Mouse (Mus musculus): Measurements from ENCODE around the gene Zfp618. TPM values are rescaled to one million over a fixed set of nuclear protein-coding genes. Genes with fewer than 3 reads are reported as not detected.

Zfp618 gene
- polyA plus RNA-seq, 1 experiment from 2014 or later: 37.6 TPM

DNA sequence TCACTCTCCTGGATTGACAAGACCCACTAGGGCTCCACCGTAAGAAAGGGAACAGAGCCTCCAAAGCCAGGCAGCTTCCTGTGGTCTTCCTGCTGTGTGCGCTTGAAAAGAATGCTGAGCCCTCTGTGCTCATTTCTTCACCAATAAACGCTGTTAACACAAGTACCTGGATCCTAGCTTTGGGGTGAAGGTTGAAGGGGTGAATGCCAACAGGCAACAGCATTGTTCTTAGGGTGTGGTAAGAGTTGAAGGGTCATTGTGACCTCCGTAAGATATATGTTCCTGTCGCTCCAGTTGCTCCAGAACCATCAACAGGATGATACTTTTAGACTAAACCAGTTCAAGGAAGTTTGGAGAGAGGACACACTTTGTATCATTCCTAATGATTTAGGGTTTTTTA, 189.3 kb downstream of the Zfp618 start, which contains the start of gene Ambp:
Gene Ambp (minus strand): TSS at position 101 of the 400 bp plus-strand sequence.
- H3K9ac ChIP-seq: no peak within 1 kb of the TSS
- peaks cover 3% of the 10 kb centered on the region; the same call in 1 of the 2 replicates for H3K4me1 ChIP-seq
- H3K4me3 ChIP-seq: no peak within 1 kb of the TSS
- H3K4me2 ChIP-seq: no peak within 1 kb of the TSS
- 64% methylated on average over 5 of the region's 5 CpGs for WGBS
- no peak within 1 kb of the TSS for H3K27ac ChIP-seq
- no peaks in the 10 kb centered on the region for H3K27me3 ChIP-seq (replicated peaks)
- no peaks in the 10 kb centered on the region for H3K36me3 ChIP-seq (replicated peaks)
- no peak for ATAC-seq (replicated peaks)
- no peaks in the 10 kb centered on the region for H3K9me3 ChIP-seq

DNA sequence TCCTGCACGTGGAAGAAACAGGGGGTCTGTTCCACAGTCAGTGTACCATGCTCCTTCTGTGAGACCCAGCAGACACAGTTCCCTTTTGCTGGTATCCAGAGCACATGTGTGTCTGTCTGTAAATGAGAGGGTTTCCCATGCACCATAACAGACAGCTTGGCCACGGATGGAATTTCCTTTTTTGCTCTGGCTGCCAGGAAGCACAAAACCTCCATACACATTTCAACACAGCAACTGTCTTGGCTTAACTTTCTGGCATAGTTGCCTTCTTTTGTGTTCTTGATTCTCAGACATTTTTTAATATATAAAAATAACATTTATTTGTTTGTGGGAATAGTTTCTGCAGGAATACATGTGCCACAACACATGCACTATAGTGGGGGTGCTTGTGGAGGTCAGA, 190.2 kb downstream of the Zfp618 start:
- H3K27ac ChIP-seq: no peak overlapping the region
- H3K4me1 ChIP-seq: peaks cover 3% of the 10 kb centered on the region; the same call in 1 of the 2 replicates
- no peaks in the 10 kb centered on the region for H3K9me3 ChIP-seq
- no peaks in the 10 kb centered on the region for H3K36me3 ChIP-seq (replicated peaks)
- no peak overlapping the region for H3K4me2 ChIP-seq
- H3K4me3 ChIP-seq: no peak overlapping the region
- ATAC-seq (replicated peaks): no peak
- H3K9ac ChIP-seq: no peak overlapping the region
- H3K27me3 ChIP-seq (replicated peaks): no peaks in the 10 kb centered on the region
- WGBS: 75% methylated on average over 2 of the region's 2 CpGs

DNA sequence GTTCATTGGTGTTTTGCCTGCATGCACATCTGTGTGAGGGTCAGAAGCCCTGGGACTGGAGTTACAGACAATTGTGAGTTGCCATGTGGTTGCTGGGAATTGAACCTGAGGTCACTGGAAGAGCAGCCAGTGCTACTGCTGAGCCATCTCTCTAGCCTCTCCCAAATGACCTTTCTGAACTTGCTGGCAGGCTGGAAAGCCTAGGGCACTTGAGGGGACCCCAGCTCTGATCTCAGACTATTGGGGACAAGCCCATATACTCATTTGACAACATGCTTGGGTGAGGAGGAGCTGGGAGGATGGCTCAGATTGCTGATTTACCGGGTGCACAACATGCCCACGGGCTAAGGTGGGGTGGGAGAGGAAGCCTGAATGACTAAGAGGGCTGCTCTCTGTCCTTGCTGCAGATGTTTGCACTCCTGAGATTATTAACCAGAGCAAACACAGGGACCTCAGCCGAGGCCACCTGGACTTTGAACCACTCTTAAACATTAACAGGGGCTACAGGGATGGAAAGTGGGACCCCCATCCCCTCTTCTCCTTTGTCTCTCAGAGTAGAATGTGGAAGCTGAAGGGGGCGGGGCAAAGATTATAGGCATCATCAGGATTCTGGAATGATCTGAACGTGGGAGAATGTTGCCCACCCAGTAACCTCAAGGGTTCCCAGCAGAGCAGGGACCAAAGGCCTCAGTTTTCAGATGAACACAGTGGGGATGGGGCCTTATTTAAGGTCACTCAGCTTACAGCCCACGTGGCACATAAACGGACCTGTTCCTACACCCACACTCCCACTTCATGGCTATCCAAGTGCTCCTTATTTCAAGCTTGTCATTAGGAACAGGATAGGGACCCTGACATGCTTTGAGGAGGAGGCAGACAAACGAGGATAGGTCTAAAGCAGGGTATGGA, 191.6 kb downstream of the Zfp618 start:
- ATAC-seq (replicated peaks): no peak
- Histone ChIP-seq H3K27me3 (replicated peaks) (no peaks in the 10 kb centered on the region), H3K4me2 (no peak overlapping the region), H3K4me3 (no peak overlapping the region), H3K9me3 (no peaks in the 10 kb centered on the region), H3K36me3 (replicated peaks) (no peaks in the 10 kb centered on the region), H3K9ac (no peak overlapping the region), H3K4me1 (peaks cover 3% of the 10 kb centered on the region; the same call in 1 of the 2 replicates), H3K27ac (no peak overlapping the region)
- WGBS: 68% methylated on average over 8 of the region's 8 CpGs

DNA sequence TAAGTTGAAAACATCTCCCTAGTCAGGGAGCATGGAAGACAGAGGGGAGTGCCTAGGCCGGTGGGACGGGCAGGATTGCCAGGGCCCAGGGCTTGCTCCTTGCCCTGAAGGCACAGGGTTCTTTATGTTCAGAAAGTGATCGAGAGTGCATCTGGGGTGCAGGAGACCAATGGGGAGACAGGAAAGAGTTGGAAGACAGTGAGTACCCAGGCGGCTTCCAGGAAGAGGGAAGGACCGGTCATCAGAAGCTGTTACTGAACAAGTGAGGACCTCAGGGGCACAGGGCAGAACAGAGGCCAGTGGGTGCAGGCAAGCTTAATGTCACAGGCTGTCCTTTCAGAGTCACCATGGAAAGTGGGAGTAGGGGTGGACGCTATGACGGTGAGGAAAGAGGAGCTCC, 192.8 kb downstream of the Zfp618 start:
- Histone ChIP-seq H3K4me2 (no peak overlapping the region), H3K36me3 (replicated peaks) (no peaks in the 10 kb centered on the region), H3K9ac (no peak overlapping the region), H3K4me3 (no peak overlapping the region), H3K27ac (no peak overlapping the region), H3K9me3 (no peaks in the 10 kb centered on the region), H3K4me1 (peaks cover 3% of the 10 kb centered on the region; the same call in 1 of the 2 replicates), H3K27me3 (replicated peaks) (no peaks in the 10 kb centered on the region)
- 92% methylated on average over 7 of the region's 7 CpGs for whole genome bisulfite sequencing
- ATAC-seq (replicated peaks): peak; percentile 18; the same call in 1 of the 2 replicates

DNA sequence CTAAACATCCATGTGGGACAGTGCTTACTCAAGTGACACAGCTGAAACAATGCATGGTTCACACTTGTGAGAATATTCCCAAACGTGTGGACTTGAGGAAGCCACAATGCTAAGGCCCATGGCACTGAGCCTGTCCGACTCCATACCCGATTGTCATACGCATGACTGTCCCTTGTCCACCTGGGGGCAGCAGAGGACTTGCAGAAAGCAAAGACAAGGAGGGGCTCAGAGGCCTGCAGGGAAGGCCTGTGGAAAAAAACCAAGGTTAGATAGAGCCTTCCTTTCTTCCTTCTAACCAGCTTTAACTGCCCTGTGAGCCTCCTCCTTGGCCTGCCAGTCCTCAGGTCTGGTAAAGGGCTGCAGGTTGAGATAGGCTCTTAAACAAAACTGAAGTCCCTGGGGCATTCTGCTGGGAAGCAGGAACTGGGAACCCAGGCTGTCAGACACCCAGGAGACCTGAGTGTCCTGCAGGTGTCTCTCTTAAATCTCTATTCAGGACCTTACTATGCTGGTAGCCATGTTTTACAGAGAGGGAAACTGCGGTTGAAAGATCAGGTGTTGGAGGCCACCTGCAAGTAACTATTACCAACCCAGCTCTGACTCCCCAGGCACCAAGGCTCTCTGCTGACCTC, 193.7 kb downstream of the Zfp618 start:
- H3K4me2 ChIP-seq: no peak overlapping the region
- no peaks in the 10 kb centered on the region for H3K36me3 ChIP-seq (replicated peaks)
- peaks cover 3% of the 10 kb centered on the region; the same call in 1 of the 2 replicates for H3K4me1 ChIP-seq
- no peaks in the 10 kb centered on the region for H3K27me3 ChIP-seq (replicated peaks)
- no peak overlapping the region for H3K9ac ChIP-seq
- 21% methylated on average over 5 of the region's 5 CpGs for WGBS
- peak; percentile 92 for ATAC-seq (replicated peaks)
- no peak overlapping the region for H3K4me3 ChIP-seq
- no peak overlapping the region; the same call in 1 of the 2 replicates for H3K27ac ChIP-seq
- H3K9me3 ChIP-seq: no peaks in the 10 kb centered on the region

DNA sequence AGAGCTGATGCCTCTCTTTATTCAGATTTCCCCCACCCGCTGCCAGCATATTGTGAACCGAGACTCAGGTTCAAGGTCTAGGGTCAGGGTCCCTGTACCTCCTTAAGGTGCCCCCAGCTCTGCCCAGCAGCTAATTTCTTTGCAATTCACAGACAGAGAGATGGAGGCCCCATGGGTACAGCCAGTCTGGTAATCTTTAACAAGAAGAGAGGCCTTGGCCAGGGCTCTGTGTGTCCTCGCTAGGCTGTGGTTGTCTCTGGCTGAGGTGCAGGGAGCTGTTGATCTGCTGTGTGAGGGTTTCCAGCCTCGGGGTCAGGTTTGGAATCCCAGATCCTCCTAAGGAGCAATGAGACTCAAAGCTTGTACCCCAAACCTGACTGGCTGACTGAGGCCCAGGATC, 200.3 kb downstream of the Zfp618 start:
- Histone ChIP-seq H3K36me3 (replicated peaks) (no peaks in the 10 kb centered on the region), H3K27ac (no peak overlapping the region), H3K9ac (no peak overlapping the region), H3K9me3 (no peaks in the 10 kb centered on the region), H3K4me1 (no peaks in the 10 kb centered on the region), H3K4me3 (no peak overlapping the region), H3K27me3 (replicated peaks) (no peaks in the 10 kb centered on the region), H3K4me2 (no peak overlapping the region)
- WGBS: 92% methylated on average over 4 of the region's 4 CpGs
- no peak for ATAC-seq (replicated peaks)

DNA sequence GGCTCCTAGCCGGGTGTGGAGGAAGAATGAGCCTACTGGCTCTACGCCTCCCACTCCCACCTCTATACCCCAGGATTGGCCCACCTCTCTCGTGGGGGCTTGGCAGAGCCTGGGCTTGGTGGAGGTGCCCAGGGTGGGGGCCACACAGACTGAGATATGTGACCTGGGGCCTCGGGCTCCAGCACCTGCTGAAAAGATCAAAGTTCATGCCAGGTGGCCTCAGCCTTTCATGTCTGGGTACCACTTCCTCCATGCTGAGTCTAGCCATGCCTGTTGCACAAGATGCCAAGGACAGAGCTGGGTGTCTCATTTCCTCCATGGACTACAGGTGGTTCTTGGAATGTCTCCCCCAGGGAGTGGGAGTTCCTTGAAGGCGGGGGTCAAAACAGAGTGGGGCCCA, 200.9 kb downstream of the Zfp618 start:
- no peaks in the 10 kb centered on the region for H3K36me3 ChIP-seq (replicated peaks)
- no peaks in the 10 kb centered on the region for H3K4me1 ChIP-seq
- no peaks in the 10 kb centered on the region for H3K27me3 ChIP-seq (replicated peaks)
- no peak overlapping the region for H3K4me3 ChIP-seq
- H3K4me2 ChIP-seq: no peak overlapping the region
- 83% methylated on average over 5 of the region's 5 CpGs for WGBS
- no peak overlapping the region for H3K27ac ChIP-seq
- no peak overlapping the region for H3K9ac ChIP-seq
- ATAC-seq (replicated peaks): no peak
- no peaks in the 10 kb centered on the region for H3K9me3 ChIP-seq

DNA sequence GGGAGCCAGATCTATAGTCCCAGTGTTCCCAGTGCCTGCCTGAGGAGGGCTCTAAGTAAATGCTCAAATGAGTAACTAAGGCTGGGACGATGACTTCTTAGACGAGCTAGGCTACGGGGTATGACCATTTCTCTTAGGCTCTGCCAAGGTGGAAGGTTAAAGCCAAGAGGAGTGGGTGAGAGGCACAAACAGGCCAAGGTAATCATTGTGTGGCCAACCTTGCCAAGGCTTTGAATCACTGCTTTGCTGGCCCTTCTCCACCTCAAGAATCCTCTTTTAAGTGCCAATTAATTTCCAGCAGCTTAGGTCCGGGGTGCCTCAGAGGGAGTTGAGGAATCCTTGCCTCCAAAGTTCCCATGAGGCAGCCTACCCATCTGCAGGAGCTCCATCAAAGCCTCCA, 204.7 kb downstream of the Zfp618 start:
- H3K9ac ChIP-seq: no peak overlapping the region
- 86% methylated on average over 4 of the region's 4 CpGs for WGBS
- no peaks in the 10 kb centered on the region for H3K4me1 ChIP-seq
- no peak overlapping the region for H3K4me2 ChIP-seq
- no peak overlapping the region for H3K4me3 ChIP-seq
- H3K36me3 ChIP-seq (replicated peaks): no peaks in the 10 kb centered on the region
- ATAC-seq (replicated peaks): no peak
- no peaks in the 10 kb centered on the region for H3K9me3 ChIP-seq
- no peak overlapping the region for H3K27ac ChIP-seq
- no peaks in the 10 kb centered on the region for H3K27me3 ChIP-seq (replicated peaks)

DNA sequence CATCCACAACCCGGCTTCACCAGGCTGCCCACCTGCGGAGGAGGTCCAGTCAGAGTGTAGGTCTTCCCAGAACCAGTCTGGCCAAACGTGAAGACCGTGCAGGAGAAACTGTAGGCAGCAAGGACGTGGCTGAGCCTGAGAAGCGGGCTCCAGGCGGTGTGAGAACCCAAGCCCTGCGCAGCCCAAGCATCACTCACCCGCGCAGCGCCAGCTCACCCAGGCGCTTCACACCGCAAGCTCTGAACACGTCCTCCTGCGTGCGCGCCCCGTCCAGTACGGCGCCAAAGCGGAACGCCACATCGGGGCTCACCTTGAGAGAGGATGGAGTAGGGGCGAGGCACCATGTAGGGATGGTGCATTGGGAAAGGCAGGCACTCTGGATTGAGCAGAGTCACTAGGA, 205.7 kb downstream of the Zfp618 start:
- H3K36me3 ChIP-seq (replicated peaks): no peaks in the 10 kb centered on the region
- no peaks in the 10 kb centered on the region for H3K9me3 ChIP-seq
- ATAC-seq (replicated peaks): peak; percentile 69
- no peak overlapping the region for H3K9ac ChIP-seq
- no peak overlapping the region for H3K4me2 ChIP-seq
- 59% methylated on average over 24 of the region's 24 CpGs for WGBS
- no peaks in the 10 kb centered on the region for H3K4me1 ChIP-seq
- H3K27me3 ChIP-seq (replicated peaks): no peaks in the 10 kb centered on the region
- no peak overlapping the region for H3K27ac ChIP-seq
- no peak overlapping the region for H3K4me3 ChIP-seq

DNA sequence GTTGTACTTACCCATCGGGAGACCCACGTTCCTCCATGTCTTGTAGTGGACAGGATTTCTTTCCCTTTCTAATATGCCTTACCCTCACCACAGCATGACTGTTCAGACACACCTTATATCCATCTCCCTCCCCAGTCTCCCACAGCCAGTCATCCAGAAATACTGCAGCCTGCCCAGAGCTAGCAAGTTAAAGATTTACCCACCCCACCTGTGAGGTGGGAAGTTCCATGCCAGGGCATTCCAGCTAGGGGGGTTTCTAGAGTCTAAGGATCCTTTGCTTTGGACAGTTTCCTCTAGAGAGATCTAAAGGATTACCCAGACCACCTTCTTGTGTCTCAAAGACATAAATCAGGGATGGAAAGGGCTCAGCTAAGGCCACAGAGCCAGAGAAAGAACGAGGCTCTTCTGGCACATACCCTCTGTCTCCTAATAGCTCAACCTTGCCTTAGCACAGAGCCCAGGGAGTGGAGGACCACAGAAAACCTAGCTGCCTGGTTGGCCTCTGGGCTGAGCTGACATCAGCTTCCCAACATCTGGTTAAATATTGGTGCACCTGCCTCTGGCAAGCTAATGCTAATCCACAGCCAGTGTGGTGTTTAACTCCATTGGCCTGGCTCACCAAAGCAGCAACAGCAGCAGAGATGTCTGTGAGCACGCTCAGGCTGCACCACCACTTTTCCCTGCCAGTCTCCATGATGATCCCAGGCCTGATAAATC, 206.8 kb downstream of the Zfp618 start, which contains the start of gene Kif12:
Gene Kif12 (minus strand): TSS at position 163 of the 717 bp plus-strand sequence.
- WGBS: 82% methylated on average over 4 of the region's 4 CpGs
- Histone ChIP-seq H3K4me3 (no peak within 1 kb of the TSS), H3K9me3 (no peaks in the 10 kb centered on the region), H3K36me3 (replicated peaks) (no peaks in the 10 kb centered on the region), H3K27ac (no peak within 1 kb of the TSS), H3K9ac (no peak within 1 kb of the TSS), H3K27me3 (replicated peaks) (no peaks in the 10 kb centered on the region), H3K4me1 (no peaks in the 10 kb centered on the region), H3K4me2 (no peak within 1 kb of the TSS)
- no peak for ATAC-seq (replicated peaks)

DNA sequence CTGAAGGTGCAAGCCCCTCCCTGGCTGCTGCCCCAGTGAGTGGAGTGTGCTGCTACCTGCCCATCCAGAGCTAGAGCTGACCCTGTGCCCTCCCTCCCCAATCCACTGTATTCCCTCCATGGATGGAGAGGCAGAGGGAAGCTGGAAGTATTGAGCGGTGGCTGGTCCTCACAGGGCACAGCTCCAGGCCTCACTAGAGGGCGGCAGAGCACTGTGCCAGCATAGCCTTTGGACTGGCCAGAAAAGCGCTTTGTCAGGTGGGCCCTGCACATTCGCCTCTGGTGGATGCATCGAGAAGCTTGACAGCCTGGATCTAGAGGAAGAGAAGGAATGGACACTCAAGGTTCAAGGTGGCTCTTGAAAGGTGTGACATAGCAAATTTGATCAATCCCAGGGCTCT, 216.2 kb downstream of the Zfp618 start:
- 9% methylated on average over 5 of the region's 5 CpGs for WGBS
- Histone ChIP-seq H3K4me2 (no peak overlapping the region), H3K27me3 (replicated peaks) (no peaks in the 10 kb centered on the region), H3K36me3 (replicated peaks) (no peaks in the 10 kb centered on the region), H3K4me3 (no peak overlapping the region), H3K27ac (no peak overlapping the region), H3K9ac (no peak overlapping the region), H3K4me1 (no peaks in the 10 kb centered on the region; the same call in 1 of the 2 replicates), H3K9me3 (no peaks in the 10 kb centered on the region)
- peak; percentile 92 for ATAC-seq (replicated peaks)

DNA sequence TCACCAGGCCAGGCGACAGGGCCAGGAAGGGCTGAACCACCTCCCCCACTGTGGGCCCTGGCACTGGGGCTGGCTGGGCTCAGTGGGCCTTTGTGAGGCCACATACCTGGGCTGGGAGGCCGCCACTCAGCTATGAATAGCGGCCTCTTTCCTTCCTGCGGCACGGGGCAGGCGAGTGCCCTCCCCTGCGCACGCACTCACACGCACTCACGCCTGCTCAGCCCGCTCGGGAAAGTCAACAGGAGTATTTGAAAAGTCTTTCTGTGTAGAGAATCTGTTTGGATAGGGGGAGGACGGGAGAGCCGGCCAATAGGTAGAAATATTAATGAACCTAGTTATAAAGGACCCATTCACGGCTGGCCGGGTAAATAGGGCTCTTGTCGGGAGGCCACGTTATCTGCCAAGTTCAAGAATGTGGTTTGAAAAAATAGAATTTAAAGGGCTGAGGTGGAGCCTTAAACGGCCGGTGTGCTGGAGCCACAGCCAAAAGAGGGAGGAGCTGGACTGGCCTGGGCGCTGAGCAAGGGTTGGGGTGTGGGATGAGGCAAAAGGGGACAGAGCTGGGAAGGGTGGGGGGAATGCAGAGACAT, 221.0 kb downstream of the Zfp618 start:
- H3K4me2 ChIP-seq: no peak overlapping the region
- no peak overlapping the region for H3K27ac ChIP-seq
- no peaks in the 10 kb centered on the region for H3K9me3 ChIP-seq
- peak; percentile 67 for ATAC-seq (replicated peaks)
- H3K4me1 ChIP-seq: no peaks in the 10 kb centered on the region; the same call in 1 of the 2 replicates
- H3K4me3 ChIP-seq: no peak overlapping the region
- WGBS: 44% methylated on average over 21 of the region's 21 CpGs
- no peak overlapping the region for H3K9ac ChIP-seq
- no peaks in the 10 kb centered on the region for H3K36me3 ChIP-seq (replicated peaks)
- no peaks in the 10 kb centered on the region for H3K27me3 ChIP-seq (replicated peaks)
